Mouse (Mus musculus): Measurements from ENCODE around the gene Rtn4rl1.
"Not testable (repeated sequence)": the region's sequence is repeated elsewhere in the genome, so short reads cannot be mapped to it uniquely, and the experiment has no call there.

Gene Rtn4rl1

GRCm38 (mm10) chr11:75273466-75273865 is 79.9 kb downstream of the Rtn4rl1 start:
- DNase-seq (ENCODE audit: low read depth, low spot score) = no peak

DNA sequence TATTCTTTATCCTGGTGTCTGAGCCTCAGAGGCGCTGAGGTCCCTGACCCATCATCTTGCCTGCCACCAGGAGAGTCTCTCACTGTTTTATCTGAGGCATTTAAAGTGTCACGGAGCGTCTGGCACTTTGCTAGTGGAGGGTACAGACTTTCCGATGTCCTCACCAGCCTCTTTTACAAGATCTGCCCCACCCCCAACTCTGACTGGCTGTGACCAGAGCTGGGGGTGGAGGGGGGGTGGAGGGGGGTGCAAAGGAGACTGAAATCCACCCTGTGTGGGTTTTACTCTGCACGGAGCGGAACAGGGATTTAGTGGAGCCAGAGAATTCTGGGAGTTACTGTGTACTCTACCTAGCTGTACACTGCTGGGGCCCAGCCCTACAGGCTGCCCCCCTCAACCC is 81.5 kb downstream of the Rtn4rl1 start:
- DNase-seq (ENCODE audit: low read depth, low spot score) = no peak

DNA sequence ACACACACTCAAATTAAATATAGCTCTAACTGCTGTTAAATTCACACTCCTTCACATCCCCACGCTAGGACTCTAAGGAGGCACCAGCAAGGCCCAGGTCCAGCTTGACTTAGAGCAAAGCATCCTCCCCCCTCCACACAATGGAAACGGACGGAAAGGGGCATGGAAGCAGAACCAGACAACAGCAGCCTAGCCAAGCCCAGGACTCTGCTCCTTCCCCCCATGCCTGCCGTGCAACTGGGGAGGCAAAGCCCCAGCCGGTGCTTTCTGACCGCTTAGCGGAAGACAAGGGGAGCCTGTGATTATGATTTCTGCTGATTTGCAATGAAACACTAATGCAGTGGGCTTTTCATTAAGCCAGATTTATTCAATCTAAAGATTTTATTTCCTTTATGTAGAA is 84.5 kb downstream of the Rtn4rl1 start:
- no peak for DNase-seq (ENCODE audit: low read depth, low spot score)

DNA sequence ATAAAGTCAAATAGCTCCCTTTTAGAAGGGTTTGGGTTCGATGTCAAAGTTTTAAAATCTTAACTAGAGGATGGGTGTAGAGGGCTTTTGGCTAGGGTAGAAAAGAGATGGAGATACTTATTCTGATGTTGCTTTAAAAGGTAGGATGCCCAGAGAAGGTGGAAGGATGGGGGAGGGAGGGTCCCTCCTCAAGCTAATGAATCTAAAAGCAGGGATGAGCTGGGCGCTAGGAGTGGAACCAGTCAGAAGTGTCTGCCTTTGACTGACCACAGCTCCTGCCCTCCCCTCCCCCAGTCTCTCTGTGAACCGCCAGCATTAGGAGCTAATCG is 85.4 kb downstream of the Rtn4rl1 start:
- no peak for DNase-seq (ENCODE audit: low read depth, low spot score)

GRCm38 (mm10) chr11:75279342-75280065 is 85.9 kb downstream of the Rtn4rl1 start:
- peak; percentile 77 for DNase-seq (ENCODE audit: low read depth, low spot score)

- DNase-seq (ENCODE audit: low read depth, low spot score) = no peak
Observed at GRCm38 (mm10) chr11:75280066-75280410, 86.5 kb downstream of the Rtn4rl1 start.

DNA sequence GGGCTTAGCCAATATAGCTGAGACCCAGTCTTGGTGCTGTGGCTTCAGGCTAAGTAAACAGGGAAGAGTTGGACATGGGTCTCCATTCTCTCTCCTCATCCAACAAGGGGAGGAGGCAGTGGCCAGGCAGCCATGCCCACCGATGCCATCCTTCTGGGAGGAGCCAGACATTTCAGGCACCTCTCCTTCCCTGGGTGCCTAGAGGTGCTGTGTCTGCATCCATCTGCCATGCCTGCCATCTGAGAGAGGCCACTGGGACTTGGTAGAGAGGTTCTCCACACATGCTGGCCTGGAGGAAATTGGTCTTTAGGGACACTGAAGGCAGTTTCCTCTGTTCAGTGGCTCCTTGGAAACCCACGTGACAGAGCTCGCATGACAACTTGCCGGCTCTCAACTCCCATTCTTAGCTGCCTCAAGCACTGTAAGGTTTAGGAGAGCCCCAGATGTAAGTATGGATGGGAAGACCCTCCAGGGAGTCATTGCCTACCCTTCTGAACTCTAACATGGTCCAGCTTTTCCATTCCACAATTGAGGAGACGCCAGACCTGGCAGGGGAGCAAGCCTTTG is 86.9 kb downstream of the Rtn4rl1 start:
- no peak for DNase-seq (ENCODE audit: low read depth, low spot score)

DNA sequence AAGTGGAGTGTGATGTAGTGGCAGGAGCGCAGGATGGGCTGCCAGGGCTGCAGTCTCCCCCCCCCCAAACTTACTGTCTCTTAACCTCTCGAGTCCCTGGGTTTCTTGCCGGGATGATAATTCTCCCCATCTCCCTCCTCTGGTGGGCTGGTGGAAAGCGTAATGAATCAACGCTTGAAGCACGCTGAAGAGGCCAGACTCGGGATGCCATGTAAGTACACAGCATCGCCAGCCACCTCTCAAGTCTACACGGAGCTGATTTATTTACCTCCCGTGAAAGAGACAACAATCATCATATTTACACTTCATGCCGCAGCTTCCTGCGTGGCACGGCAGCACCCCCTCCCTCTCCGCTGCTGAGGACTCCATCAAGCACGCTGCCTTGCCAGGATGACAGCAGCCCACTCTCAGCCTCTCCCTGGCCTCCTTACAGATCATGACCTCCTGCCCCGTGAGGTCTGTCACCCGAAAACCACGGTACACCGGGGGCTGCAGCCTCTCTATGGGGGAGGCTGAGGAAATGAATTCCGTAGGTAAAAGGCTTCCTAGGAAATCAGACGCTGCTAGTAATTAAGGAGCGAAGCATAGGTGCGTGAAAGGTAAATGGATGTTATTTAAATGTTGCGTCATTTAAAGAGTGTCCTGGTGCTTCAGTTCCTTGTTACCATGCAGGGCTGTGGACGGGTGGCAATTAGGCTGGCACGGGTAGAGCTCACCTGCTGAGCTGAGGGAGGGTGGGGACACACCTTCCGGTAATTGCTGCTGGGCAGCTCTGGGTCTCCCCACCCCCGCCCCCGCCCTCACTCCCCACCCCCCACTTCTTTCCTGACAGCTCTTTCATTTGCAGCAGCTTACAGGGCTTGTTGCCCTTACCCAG is 88.0 kb downstream of the Rtn4rl1 start:
- no peak for DNase-seq (ENCODE audit: low read depth, low spot score)

DNA sequence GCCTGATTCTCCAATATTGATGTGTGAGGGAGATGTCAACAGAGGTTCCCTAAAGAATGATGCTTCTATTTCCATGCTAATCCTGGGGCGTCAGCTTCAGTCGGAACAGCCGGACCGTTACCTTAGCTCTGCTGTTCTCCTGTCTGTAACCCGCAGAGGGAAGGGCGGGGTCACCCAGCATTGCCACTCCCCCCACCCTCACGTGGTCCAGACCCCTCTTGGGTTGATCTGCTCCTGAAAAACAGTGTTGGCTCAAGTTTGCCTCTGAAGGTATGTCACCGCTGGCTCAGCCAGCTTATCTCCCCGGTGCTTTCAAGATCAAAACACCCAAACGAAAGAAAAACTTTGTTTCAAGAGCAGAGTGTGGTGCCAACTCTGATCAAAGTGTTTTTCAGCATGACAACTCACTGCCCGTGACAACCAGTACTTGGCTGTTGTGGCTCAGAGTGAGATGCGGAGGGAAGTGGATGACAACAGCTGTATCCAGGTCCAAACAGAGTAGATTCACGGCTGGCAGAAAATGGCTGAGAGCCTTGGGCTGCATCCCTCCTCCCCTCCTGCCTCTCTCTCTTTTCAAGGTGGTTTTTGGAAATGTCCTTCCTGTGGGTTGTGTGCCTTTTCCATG is 89.0 kb downstream of the Rtn4rl1 start:
- no peak for DNase-seq (ENCODE audit: low read depth, low spot score)

DNA sequence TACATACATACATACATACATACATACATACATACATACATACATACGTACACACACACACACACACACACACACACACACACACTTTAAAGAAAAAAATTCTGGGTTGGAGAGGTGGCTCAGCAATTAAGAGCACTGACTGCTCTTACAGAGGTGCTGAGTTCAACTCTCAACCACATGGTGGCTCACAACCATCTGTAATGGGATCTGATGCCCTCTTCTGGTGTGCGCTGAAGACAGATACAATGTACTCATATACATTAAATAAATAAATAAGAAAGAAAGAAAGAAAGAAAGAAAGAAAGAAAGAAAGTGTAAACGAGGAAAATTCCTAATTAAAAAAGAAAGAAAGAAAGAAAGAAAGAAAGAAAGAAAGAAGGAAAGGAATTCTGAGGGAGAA is 90.2 kb downstream of the Rtn4rl1 start:
- not testable (repeated sequence) for DNase-seq (ENCODE audit: low read depth, low spot score)

GRCm38 (mm10) chr11:75285893-75286467 is 92.4 kb downstream of the Rtn4rl1 start:
- DNase-seq (ENCODE audit: low read depth, low spot score) = peak; percentile 30

DNA sequence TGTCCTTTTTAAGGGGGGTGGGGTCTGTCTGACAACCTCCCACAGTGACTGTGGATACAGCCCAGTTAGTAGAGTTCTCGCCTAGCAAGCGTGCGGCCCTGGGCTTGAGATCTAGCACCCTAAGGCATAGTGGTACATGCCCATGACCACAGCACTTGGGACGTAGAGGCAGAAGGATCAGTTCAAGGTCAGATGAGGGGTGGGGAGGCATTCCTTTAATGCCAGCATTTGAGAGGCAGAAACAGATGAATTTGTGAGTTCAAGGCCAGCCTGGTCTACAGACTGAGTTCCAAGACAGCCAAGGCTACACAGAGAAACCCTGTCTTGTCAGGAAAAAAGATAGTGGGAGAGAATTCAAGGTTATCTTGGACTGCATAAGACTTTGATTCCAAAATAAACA is 93.3 kb downstream of the Rtn4rl1 start:
- no peak for DNase-seq (ENCODE audit: low read depth, low spot score)

- DNase-seq (ENCODE audit: low read depth, low spot score) = no peak
Observed at GRCm38 (mm10) chr11:75287940-75288339, 94.4 kb downstream of the Rtn4rl1 start.

DNA sequence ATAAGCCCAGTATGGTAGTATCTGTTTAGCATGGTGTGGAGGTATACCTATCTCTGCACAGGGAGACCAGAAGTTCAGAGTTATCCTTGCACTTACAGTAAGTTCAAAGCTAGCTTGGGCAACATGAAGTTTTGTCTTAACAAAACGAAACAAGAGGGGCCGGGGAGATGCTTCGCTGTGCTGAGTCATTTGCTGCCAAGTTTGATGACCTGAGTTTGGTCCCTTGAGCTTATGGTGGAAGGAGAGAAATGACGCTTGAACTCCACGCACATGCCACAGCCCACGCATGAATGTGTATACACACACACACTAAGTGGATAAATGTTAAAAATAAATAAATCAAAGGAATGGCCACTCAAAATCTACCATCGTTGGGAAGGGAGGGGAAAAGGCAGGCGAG is 94.9 kb downstream of the Rtn4rl1 start:
- DNase-seq (ENCODE audit: low read depth, low spot score) = no peak

DNA sequence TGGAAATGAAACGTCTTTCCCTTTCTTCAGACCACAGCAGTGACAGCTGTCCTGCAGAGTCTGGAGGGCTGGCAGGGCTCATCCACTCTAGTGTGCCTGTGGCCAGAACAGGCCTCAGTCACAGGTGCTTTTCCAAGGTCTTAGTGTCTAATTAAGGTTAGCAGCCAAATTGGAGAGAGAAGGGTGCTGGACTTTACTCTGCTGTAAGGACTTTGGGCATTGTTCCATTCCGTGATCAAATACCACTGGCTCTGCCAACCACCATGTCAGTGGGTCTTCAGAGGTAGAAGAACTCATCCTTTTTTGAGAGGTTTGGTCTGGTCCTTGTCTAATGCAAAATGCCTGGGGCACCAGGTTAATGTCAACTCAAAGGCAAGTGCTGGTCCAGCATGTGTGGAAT is 95.5 kb downstream of the Rtn4rl1 start:
- DNase-seq (ENCODE audit: low read depth, low spot score) = no peak

DNA sequence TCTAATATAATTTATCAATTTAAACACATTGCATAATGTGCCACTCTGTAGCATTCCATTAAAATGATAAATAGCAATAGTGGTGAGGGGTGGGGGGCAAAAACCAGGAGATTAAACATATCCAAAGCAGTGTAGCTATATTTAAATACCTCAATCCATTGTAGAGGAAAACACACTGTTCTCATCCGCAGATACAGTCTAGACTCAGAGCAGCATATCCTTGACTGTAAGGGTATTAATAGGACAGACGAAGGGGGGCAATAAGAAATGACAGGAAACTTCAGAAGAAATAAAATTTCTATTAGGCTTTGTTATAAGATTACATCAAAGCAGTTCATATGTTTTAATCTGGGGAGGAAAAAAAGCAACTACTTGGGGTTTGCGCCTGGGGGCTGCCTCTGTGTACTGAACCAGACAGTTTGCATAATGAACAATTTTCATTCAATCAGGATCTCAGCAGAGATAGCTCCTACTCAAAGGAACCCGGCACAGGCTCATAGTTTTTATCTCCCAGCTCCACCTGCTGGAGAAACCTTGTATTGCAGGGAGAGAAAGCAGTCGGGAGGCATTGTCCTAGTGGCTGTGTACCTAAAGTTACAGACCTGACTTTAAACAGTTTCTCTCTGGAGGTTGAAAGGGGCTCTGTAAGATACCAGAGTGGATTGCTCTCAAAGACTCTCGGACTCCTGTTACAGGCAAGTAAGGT is 97.1 kb downstream of the Rtn4rl1 start:
- peak; percentile 83 for DNase-seq (ENCODE audit: low read depth, low spot score)

- no peak for DNase-seq (ENCODE audit: low read depth, low spot score)
Observed at GRCm38 (mm10) chr11:75291389-75292215, 98.0 kb downstream of the Rtn4rl1 start.

GRCm38 (mm10) chr11:75292281-75292680 is 98.7 kb downstream of the Rtn4rl1 start:
- no peak for DNase-seq (ENCODE audit: low read depth, low spot score)

DNA sequence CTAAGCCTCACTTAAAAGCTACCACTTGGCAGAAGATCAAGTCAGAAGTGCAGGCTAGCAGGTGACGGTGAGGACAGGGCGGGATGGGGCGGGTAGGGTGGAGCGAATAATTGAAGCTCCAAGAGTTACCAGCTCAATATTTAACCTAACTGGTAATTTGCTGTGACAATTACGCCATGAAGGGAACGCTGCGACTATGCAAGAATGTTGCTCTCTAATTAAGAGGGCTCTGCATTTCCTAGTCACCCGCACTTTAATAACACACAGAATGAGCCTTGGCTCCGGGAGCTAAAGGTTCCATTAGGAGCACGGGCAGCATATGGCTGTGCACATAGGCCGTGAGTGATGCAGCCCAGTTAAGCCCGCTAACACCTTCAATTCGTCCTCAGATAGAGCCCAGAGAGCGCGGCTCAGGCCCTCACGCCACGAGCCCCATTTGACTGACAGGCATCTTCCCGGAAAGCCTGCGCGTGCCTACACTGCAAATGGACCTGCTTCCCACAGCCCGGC is 100.3 kb downstream of the Rtn4rl1 start:
- no peak for DNase-seq (ENCODE audit: low read depth, low spot score)

GRCm38 (mm10) chr11:75294862-75295261 is 101.3 kb downstream of the Rtn4rl1 start:
- peak; percentile 42 for DNase-seq (ENCODE audit: low read depth, low spot score)

Measured in A20 (cell line).